In the genomic region with DNA sequence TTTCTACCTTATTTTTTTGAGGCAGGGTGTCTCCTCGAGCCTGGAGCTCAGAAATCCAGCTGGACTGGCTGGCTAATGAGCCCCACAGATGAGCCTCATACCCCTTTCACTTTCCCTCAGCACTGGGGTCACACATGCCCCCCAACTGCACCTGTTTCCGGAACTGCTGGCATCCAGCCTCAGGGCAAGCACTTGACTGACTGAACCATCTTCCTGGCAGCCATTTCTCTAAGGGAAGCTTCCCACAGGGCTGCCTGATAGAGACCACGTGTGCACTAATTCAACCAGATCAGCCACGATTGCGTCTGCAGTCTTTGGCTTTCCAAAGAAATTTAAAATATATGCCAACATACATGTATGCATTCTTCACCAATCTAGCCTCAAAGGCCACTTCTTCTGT, we compare ENCODE assay signal across 12 mouse cellular contexts. TPM values are rescaled to one million over a fixed set of nuclear protein-coding genes. Genes with fewer than 3 reads are reported as not detected.
DNase-seq lines count a peak whose midpoint lies in the region; ATAC-seq and TF ChIP-seq lines count a peak whose summit lies in the region.
"Had no signal": no experiment of that assay in that cellular context is flagged by ENCODE, and none has a peak within 500 bp of the region (broad histone marks: within the 10 kb centered on the region; RNA-seq: fewer than 3 reads in every experiment).

No protein-coding gene starts in this region.

- WGBS in kidney, adult 2 months = 36% methylated on average over 5 of the region's 5 CpGs
- WGBS in forebrain, embryonic 14.5 days = 55% methylated on average over 5 of the region's 5 CpGs
- 64% methylated on average over 5 of the region's 5 CpGs for WGBS in midbrain, embryonic 12.5 days

- TF ChIP-seq POLR2A in kidney, adult 2 months (IDR thresholded peaks at IDR 0.05; ENCODE audit: low read depth, low read length) = no peak

- H3K36me3 ChIP-seq in kidney, adult 2 months (ENCODE audit: control insufficient read depth, insufficient read depth, low read length) = peaks cover 12% of the 10 kb centered on the region
- peaks cover 100% of the 10 kb centered on the region for H3K36me3 ChIP-seq in E14TG2a.4 (ENCODE audit: insufficient read depth, low read length)
- peaks cover 39% of the 10 kb centered on the region for H3K36me3 ChIP-seq in forebrain, embryonic 14.5 days (ENCODE audit: control insufficient read depth, insufficient read depth, low read length)
- peaks cover 8% of the 10 kb centered on the region; the same call in 1 of the 2 replicates for H3K36me3 ChIP-seq in midbrain, embryonic 12.5 days

- H3K4me1 ChIP-seq in kidney, adult 2 months (ENCODE audit: control insufficient read depth, insufficient read depth, low read length) = peaks cover 50% of the 10 kb centered on the region
- H3K4me1 ChIP-seq in E14TG2a.4 (replicated peaks; ENCODE audit: low read depth, low read length) = no peaks in the 10 kb centered on the region
- H3K4me1 ChIP-seq in forebrain, embryonic 14.5 days (ENCODE audit: control insufficient read depth, insufficient read depth, low read length) = peaks cover 30% of the 10 kb centered on the region
- peaks cover 47% of the 10 kb centered on the region for H3K4me1 ChIP-seq in midbrain, embryonic 12.5 days

- H3K9ac ChIP-seq in forebrain, embryonic 14.5 days (ENCODE audit: low read length) = no peak overlapping the region
- H3K9ac ChIP-seq in midbrain, embryonic 12.5 days (replicated peaks) = no peak overlapping the region
- H3K9ac ChIP-seq: heart, embryonic 13.5 days; lung, embryonic 15.5 days had no signal

- no peak overlapping the region for H3K4me3 ChIP-seq in kidney, adult 2 months (ENCODE audit: insufficient read depth, low read depth, low read length)
- peak overlapping the region; percentile 46; the same call in 1 of the 2 replicates for H3K4me3 ChIP-seq in E14TG2a.4 (replicated peaks; ENCODE audit: low read length)
- H3K4me3 ChIP-seq in forebrain, embryonic 14.5 days (ENCODE audit: low read depth, low read length) = no peak overlapping the region
- H3K4me3 ChIP-seq in midbrain, embryonic 12.5 days = no peak overlapping the region
- H3K4me3 ChIP-seq: heart, embryonic 13.5 days; lung, embryonic 15.5 days had no signal

- TF ChIP-seq CTCF in kidney, adult 2 months (conservative IDR thresholded peaks at IDR 0.05; ENCODE audit: insufficient read depth, insufficient read length, low read depth, low read length) = no peak
- TF ChIP-seq CTCF in E14TG2a.4 (conservative IDR thresholded peaks at IDR 0.05; ENCODE audit: low read length) = no peak

- DNase-seq in kidney, adult 2 months = no peak
- DNase-seq in kidney, adult 9 months = no peak
- DNase-seq in forebrain, embryonic 14.5 days (ENCODE audit: low spot score) = peak; percentile 46
- DNase-seq in adrenal gland, postnatal 36 days = no peak
- no peak for DNase-seq in gastrocnemius, adult 18-20 months (ENCODE audit: low spot score)
- DNase-seq: cerebellum, adult 11-12 months had no signal

- H3K27ac ChIP-seq in kidney, adult 2 months (ENCODE audit: insufficient read depth, low read depth, low read length) = peak overlapping the region; percentile 68
- peak overlapping the region; percentile 71; the same call in 1 of the 2 replicates for H3K27ac ChIP-seq in forebrain, embryonic 14.5 days (ENCODE audit: low read depth, low read length)
- H3K27ac ChIP-seq in midbrain, embryonic 12.5 days (replicated peaks) = peak overlapping the region; percentile 64; the same call in 1 of the 2 replicates

- ATAC-seq in forebrain, embryonic 14.5 days = no peak
- ATAC-seq in midbrain, embryonic 12.5 days (ENCODE audit: low FRiP score, low read depth) = no peak
- ATAC-seq in CD4-positive, CD25-positive, alpha-beta regulatory T cell, adult 4 months = no peak

- H3K4me2 ChIP-seq in forebrain, embryonic 14.5 days (ENCODE audit: low read length) = no peak overlapping the region
- H3K4me2 ChIP-seq in midbrain, embryonic 12.5 days (replicated peaks) = no peak overlapping the region; the same call in 1 of the 2 replicates
- H3K4me2 ChIP-seq: heart, embryonic 13.5 days; lung, embryonic 15.5 days had no signal

- no peaks in the 10 kb centered on the region for H3K27me3 ChIP-seq in kidney, adult 2 months (replicated peaks; ENCODE audit: control insufficient read depth, insufficient read depth, low read length)
- H3K27me3 ChIP-seq in E14TG2a.4 (ENCODE audit: insufficient read depth, low read length) = no peaks in the 10 kb centered on the region
- no peaks in the 10 kb centered on the region for H3K27me3 ChIP-seq in forebrain, embryonic 14.5 days (replicated peaks; ENCODE audit: control insufficient read depth, insufficient read depth, low read length)
- peaks cover 43% of the 10 kb centered on the region for H3K27me3 ChIP-seq in midbrain, embryonic 12.5 days
- H3K27me3 ChIP-seq: CH12.LX; heart, embryonic 13.5 days; lung, embryonic 15.5 days had no signal

- H3K9me3 ChIP-seq in E14TG2a.4 (ENCODE audit: low read length) = peaks cover 100% of the 10 kb centered on the region
- no peaks in the 10 kb centered on the region for H3K9me3 ChIP-seq in forebrain, embryonic 14.5 days (replicated peaks; ENCODE audit: control insufficient read depth, low read length)
- H3K9me3 ChIP-seq in midbrain, embryonic 12.5 days = no peaks in the 10 kb centered on the region
- H3K9me3 ChIP-seq: heart, embryonic 13.5 days; lung, embryonic 15.5 days had no signal

RNA-seq across cellular contexts. Expression of gene Ezr, which starts 37.1 kb away (rescaled TPM):
- polyA plus RNA-seq in kidney, adult 2 months (2012; rRNA removed) = 129 and 152 TPM in 2 replicates
- 94.0 and 101 TPM in 2 replicates for polyA plus RNA-seq in forebrain, embryonic 14.5 days (2014; fragmentation: Nextera tagmentation; extraction: Ambion mirVana)
- 53.2 and 60.8 TPM in 2 replicates for polyA plus RNA-seq in midbrain, embryonic 12.5 days (2016; fragmentation: Nextera tagmentation; extraction: Ambion mirVana)
- 10 to 100 TPM; 21.9 to 27.4 TPM for total RNA-seq in adrenal gland, postnatal 36 days (2021)
- 1 to 10 TPM; 1.1 to 2.4 TPM for total RNA-seq in gastrocnemius, adult 18-20 months (2021)
- polyA plus RNA-seq in CD4-positive, CD25-positive, alpha-beta regulatory T cell, adult 4 months (2017; shearing (Covaris generic)) = 100 to 1,000 TPM; 110 to 136 TPM
